Mouse (Mus musculus) frontal cortex, adult (tissue): ENCODE results near the gene S1pr2.
"Not testable (repeated sequence)": the region's sequence is repeated elsewhere in the genome, so short reads cannot be mapped to it uniquely, and the experiment has no call there.

Experiments
- ATAC-seq: cut with Nextera tagmentation; 2 replicates; pipeline ENCODE4 v1.9.2; 2017; ENCODE audit warnings: mild to moderate bottlenecking, moderate library complexity, mixed read lengths; ENCODE audit not compliant: low TSS enrichment

Gene S1pr2

DNA sequence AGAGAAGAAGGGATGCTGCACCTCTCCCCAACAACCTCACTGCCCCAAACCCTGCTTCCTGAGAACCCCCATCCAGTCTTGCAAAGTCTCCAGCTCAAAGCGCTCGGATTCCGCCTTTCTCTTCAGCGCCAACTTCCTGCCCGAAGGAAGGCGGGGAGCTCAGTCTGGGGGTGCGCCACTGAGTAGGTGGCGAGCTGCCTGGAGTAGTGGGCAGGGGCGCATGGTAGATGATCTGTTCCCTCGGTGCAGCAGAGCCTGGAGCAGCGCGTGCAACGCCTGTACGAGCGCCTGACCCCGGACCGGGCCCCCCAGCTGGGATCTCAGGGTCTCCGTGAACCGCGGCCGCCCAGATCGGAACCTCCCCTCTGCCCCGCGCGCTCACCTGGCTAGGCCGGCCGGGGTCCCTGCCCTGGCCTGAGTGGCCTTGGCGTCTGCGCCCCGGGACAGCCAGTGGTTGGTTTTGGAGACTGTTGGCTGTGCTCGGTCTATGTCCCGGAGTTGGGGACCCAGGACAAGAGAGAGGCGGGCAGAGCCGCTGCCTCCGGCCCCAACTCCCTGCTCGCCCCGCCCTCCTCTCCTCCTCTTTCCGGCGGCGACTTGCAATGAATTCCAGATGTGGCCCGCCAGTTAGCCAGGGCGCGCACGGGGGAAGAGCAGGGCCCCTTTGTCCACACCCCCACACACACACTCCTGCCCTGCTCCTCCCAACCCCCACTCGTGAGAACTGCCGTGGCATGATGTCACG lies at the start of gene S1pr2:
TSS of gene S1pr2 (minus strand) at position 566 of the 745 bp plus-strand sequence.
- peak; percentile 26; the same call in 1 of the 2 replicates for ATAC-seq

DNA sequence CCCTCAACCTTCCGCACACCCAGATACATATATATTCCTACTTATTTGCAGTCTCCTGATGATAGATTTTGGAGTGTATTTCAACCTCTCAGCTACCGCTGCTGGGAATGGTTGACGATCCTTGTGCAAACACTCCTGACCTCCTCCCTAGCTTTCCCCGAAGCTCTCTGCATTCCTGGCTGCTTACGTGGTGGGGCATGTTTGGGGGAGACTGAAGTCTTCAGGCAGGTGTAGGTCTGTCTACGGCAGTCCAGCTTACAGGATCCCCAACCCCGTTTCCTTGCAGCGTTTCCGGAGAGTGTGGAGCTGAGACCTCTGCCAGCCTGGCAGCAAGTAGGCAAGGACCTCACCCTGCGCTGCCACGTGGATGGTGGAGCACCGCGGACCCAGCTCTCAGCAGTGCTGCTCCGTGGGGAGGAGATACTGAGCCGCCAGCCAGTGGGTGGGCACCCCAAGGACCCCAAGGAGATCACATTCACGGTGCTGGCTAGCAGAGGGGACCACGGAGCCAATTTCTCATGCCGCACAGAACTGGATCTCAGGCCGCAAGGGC lies 48.8 kb upstream of the S1pr2 start:
- no peak for ATAC-seq

DNA sequence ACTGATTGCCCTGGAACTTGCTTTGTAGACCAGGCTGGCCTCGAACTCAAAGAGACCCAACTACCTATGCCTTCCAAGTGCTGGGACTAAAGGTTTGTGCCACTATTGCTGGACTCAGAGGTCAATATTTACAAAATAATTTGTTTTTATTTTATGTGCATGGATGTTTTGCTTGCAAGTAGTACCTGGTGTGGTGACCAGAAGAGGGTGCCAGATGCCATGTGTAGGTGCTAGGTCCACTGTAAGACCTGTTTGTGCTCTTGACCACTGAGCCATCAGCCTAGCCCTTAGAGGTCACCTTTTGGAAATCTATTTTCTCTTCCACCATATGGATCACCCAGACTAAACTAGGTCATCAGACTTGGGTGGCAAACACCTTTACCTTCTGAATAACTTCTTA lies 46.1 kb upstream of the S1pr2 start:
- no peak for ATAC-seq

DNA sequence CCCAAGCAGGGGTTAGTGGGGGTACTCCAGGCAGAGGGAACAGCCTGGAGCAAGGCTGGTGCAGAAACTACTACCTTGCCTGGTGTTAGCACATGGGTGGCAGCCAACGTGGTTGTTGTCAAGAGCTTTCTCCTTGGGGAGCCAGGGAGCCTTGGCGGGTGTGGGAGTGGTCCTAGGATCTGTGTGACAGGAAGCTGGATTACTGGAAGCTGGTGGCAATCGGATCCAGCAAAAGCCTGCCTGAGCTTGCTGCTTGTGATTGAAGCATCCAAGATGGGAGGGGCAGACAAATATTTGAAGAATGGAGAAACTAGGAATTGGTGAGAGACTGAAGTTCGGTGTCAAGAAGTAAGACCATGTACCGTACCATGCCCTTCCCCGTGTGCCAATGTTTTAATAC lies 45.7 kb upstream of the S1pr2 start:
- ATAC-seq: no peak

DNA sequence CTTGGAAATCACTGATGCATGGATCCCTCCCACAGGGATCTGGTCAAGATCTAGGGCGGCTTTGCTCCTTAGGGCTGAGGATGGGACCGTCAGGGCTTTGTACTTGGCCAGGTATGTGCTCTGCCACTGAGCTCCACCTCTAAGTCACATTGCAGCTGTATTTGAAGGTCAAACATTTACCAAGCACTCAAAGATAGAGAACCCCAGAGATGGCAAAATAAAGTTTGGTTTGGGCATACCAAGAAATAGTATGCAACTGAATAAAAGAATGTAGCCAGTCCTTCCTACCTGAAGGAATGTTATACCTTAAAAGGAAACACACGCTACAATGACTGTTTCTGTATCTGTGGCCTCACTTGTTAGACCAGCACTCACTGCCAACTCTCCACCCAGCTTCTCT lies 44.8 kb upstream of the S1pr2 start:
- no peak for ATAC-seq

DNA sequence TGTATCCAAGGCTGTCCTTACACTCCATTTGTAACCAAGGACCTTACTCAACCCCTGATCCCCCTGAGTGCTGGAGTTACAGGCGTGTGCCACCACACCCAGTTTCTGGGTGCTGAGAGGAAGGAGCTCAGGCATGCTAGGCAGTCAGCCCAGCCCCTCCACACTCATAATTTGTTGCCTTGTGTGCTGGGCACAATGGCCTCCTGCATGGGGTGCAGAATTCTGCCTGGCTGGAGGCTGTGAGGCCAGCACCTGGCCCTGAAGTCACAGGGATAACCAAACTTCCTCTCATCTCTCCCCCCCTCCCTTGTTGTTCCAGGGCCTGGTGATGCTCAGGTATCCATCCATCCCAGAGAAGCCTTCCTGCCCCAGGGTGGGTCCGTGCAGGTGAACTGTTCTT lies 42.0 kb upstream of the S1pr2 start:
- no peak for ATAC-seq

DNA sequence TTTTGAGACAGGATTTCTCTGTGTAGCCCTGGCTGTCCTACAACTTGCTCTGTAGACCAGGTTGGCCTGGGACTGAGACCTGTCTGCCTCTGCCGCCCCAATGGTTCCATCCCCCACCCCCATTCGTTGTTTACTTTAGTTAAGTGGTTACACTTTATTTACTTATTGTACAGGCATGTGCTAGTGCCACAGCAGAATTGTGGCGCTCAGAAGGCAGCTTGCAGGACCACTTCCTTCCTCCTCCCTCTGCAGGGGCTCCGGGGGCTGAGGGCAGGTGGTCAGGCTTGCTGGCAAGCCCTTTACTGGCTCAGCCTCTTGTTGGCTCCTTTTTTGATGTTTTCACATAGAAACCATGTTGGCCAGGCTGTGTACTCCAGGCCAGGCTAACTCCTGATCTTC lies 40.6 kb upstream of the S1pr2 start:
- no peak for ATAC-seq

DNA sequence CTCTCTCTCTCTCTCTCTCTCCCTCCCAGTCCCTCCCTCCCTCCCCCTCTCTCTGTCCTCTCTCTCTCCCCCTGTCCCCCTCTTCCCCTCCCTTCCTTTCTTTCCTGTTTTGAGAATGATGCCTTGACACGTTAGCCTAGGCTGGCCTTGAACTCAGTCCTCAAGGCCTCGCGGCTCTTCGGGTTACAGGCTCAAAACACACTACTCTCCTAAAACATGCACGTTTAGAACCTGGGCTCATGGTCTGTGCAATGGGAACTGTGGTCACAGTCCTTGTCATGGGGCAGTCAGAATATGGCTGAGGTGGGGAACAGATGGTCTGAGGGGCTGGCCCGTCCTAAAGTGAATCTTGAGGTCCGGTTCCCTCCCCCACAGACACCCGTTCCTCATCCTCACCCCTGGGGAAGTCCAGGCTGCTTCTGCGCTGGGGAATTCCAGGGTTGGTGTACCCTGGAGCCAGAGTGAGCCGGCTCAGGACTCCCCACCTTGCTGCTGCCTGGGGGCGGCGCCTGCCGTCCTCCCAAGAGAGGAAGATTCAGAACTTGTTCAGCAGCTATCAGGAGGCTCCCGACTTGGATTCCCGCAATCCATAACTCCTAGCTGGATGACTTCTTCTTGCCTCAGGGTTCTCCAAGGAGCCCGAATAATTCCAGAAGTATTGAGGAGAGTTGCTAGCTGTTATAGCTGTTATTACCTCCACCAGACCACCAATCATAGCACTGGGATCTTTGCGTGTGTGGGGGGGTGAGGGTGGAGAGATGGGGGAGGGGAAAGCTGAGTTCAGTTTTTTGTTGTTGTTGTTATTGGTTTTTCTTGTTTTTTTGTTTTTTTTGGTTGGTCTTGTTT lies 40.0 kb upstream of the S1pr2 start:
- ATAC-seq: no peak

DNA sequence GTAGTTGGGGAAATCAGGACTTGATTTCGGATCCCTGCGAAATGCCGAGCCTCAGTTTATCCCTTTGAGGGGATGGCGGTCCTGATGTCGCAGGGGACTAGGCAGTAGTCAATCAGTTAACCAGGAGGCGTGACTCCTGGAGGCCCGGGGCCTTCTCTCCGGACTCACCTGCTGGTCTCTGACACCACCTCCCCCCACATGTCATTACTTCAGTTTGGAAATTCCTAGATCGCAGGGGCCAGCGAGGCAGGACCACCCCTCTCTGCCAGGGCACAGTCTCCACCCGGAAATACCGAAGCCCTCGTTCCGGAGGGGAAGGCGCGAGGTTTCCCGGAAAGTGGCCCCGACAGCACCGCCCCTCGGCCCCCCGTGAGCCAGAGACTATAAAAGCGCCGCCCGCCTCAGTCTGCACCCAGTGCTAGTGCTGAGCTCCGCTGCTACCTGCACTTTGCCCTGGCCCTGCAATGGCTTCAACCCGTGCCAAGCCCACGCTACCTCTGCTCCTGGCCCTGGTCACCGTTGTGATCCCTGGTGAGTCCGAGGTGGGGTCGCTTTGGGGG lies 39.1 kb upstream of the S1pr2 start, which contains the start of gene Icam1:
TSS of gene Icam1 (plus strand) at position 415 of the 560 bp plus-strand sequence.
- no peak for ATAC-seq

DNA sequence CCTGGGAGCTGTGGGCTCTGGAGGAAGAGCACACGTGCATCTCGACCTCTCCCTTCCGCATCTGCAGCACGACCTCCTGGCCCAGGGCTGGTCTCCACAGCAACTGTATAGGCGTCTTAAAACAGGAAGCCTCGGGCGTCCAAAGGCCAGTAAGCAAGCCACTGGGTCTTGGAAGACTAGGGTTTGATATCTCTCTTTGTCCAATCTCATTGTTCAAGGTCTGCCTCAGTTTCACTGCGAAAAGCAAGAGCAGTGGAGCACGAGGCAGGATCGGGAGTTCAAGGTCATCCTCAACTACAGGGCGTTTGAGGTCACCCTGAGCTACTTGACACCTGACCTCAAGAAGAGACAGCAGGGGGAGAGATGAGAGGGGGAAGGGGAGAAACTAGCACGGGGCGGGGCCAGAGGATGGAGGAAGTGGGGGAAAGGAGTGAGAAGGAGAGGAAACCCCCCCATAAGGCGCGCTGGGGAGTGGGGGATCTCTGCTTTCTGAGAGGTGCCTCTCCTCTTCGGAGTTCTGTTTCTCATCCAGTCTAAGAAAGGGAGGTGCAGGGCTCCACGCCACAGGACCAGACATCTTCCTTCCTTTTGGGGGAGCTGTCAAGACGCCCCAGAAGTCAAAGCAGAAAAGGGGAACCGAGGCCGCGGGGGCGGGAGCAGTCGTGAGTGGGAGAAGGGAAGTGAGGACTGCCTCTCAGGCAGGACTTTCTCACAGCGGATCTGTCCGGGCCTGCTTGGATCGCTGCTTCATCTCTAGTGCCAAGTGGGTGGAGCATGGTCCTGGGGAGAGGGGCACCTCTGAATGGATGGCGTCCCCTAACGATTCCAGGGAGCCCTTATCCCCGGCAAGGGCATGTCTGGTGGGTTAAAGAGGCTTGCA lies 38.4 kb upstream of the S1pr2 start:
- ATAC-seq: 0 out of 2 replicates have a peak, but pooled peaks have one; percentile 25

DNA sequence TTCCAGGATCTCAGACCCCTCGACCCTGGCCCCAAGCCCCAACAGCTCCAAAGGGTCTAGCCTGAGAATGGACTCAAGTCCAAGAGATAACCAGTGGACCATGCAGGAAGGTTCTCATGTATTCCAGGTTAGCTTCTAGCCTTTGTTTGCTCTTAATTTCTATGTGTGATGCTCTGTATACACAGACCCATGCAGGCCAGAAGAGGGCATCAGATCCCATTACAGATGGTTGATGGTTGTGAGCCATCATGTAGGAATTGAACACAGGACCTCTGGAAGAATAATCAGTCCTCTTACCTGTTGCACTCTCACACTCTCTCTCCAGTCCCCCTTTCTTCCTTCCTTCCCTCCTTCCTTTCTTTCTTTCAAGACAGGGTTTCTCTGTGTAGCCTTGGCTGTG lies 35.8 kb upstream of the S1pr2 start:
- no peak for ATAC-seq

DNA sequence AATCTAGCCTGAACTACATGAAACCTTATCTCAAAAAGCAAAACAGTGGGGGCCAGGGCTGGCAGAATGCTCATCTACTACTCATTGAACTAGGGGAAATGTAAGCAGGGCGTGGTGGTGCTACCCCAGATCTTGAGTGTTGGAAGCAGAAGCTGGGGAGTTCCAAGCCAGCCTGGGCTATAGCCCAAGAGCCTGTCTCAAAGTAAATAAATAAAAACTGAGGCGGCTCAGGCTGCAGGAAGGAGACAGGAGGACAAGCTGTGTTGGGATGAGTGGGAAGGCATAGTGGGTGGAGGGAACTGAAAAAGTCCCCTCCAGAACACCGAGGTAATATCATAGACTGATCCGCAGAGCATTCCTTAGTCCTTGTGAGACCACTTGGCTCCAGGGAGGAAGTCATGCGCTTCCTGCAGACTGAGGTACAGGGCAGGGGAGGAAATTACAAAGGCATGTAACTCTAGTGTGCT lies 35.3 kb upstream of the S1pr2 start:
- ATAC-seq: peak; percentile 55; the same call in 1 of the 2 replicates

DNA sequence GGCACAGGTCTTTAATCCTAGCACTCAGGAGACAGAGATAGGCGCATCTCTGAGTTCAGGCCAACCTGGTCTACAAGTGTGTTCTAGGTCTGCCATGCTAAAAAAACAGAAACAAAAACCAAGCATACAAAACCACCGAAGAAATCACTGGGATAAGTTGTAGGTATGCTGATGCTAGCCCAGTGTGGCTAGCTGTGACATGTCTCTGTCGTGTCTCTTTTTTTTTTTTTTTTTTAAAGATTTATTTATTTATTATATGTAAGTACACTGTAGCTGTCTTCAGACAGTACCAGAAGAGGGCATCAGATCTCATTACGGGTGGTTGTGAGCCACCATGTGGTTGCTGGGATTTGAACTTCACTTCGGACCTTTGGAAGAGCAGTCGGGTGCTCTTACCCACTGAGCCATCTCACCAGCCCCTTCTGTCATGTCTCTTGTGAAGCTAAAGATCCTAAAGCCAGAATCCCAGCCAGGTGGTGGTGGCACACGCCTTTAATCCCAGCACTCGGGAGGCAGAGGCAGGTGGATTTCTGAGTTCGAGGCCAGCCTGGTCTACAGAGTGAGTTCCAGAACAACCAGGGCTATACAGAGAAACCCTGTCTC lies 34.5 kb upstream of the S1pr2 start:
- not testable (repeated sequence) for ATAC-seq

DNA sequence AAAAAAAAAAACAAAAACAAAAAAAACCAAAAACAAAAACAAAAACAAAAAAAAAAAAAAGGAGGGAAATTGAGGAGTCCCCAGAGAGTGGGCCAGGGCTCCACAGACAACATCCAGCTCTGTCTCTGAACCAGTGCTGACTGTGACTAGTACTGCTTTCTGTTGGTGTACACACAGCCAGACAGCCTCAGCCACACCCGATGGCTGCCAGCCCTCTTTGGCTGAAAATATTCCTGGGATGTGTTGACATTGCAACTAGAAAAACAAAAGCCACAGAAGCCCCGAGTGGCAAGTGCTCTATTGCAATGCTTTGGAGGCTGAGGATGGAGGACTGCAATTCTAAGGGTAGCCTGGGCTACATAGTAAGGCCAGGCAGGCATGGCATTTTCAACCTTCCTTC lies 33.8 kb upstream of the S1pr2 start:
- ATAC-seq: no peak

DNA sequence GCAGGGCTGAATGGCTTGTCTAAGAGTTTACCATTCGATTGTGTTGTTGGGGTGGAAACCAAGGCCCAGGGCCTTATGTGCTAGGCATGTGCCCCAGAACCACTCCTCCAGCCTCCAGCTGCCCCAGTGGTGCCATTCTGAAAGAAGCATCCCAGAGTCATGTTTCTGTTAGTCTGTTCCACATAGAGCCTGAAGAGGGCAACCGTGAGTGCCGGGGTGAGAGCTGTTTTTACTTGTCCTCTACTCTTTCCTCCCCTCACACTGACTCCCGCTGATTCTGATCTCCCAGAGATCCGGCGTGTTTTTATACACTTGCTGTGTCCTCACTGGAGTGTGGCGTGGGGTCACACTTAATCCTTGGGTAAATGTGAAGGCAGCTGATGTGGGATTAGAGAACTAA lies 31.4 kb upstream of the S1pr2 start:
- ATAC-seq: no peak

DNA sequence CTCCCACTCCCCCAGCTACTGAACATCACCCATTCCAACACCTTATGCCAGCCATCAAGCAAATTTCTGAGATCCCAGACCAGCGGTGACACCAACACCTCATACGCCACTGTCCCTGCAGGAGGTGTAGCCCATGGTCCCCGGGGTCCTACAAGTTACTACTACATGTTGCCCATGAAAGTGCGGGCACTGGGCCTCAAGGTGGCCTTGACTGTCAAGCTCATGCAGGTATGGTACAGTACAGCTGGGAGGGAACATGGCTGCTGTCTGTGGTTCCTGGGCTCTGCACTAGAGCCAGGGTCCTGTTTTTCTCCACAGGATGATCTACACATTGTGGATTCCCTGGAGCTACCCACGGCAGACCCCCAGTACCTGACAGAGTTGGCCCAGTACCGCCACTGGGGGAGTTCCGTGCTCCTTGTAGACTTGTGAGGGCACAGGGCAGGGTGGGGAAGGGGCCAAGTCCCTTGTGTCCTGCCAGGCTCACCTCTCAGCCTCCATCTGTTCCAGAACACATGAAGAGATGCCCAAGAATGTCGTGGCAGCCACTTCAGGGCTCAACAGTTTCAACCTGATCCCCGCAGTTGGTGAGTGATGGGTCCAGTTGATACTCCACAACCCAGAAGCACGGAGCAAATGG lies 30.9 kb upstream of the S1pr2 start:
- ATAC-seq: no peak

DNA sequence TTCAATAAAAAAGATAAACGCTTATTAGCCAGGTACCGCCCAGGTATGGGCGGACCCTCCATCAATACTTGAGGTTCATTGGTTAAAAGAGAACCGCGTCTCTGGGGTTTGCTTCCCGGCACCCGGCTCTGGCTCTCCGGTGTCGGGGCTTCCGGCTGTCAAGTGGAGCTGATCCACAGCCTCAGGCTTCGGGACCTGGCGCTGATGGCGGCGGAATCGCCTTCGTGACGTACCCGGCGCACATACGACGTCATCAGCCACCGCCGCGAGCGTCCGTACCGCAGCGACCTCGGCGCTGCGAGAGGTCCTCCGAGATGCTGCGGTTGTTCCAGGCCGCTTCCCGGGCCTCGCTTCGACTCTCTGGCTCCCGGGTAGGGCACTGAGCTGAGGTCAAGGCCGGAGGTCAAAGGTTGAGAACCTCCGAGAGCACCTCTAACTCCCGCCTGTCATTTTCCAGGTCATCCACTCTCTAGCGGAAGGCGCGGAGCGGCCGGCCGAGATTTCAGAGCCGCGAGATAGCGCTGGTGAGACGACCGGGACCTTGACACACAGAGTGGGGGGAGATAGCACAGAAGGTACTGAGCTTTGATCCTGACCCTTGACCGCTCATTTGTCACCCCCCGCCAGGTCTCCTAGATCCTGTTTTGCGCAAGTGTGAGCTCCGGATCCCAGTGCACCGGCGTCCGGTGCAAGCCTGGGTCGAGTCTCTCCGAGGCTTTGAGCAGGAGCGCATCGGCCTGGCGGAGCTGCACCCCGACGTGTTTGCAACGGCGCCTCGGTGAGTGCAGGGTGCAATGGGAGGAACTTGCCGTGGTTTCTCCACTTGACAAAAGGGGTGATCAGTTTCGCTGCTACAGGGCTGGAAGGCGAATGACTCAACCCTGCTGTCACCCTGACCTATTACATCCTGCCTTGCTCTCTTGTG lies 26.3 kb upstream of the S1pr2 start, which contains the start of gene Mrpl4:
TSS of gene Mrpl4 (plus strand) at position 112 of the 925 bp plus-strand sequence.
- ATAC-seq: peak; percentile 94

DNA sequence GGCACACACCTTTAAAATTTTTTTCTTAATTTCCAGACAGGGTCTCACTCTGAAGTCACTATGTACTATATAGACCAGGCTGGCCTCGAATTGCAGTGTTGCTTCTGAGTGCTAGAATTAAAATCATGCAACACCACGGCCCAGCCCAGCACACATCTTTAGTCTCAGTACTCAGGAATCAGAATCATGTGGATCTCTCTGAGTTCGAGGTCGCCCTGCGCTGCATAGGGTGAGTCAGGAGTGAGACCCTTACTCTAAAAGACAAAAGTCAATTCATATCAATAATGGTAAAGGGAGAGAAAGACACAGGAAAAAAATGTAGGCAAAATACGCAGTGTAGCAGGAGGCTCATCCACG lies 25.7 kb upstream of the S1pr2 start:
- ATAC-seq: peak; percentile 14; the same call in 1 of the 2 replicates

DNA sequence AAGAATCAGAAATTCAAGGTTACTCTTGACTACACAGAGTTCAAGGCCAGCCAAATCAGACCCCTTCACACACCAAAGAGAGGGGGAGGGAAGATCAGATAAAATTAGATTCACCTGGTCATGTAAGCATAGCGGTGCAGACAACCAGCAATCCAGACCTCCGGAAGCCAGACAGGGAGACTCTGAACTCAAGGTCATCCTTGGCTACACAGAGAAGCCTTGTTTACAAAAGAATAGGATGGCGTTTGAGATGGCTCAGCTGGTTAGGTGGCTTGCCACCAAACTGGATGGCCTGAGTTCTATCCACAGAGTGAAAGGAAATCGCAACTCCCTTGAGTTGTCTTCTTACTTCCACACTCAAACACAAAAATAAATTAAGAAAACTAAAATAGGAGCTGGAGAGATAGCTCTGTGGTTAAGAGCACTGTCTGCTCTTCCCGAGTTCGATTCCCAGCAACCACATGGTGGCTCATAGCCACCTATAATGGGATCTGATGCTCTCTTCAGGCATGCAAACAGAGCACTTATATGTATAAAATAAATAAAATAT lies 25.1 kb upstream of the S1pr2 start:
- no peak for ATAC-seq
